Mouse (Mus musculus): ENCODE measurements at regions not wholly inside any gene's neighbourhood (a gene's known extent, or its start where the extent isn't known, plus 50 kb on each side); places are given as distances from the start of the nearest gene placed in this dataset.

- no peaks in the 10 kb centered on the region for H3K4me1 ChIP-seq (ENCODE audit: control insufficient read depth, insufficient read depth, low read length)
- H3K27ac ChIP-seq (ENCODE audit: insufficient read depth, low read length) = no peak overlapping the region
- 73% methylated on average over 4 of the region's 4 CpGs for WGBS
- H3K4me3 ChIP-seq (replicated peaks; ENCODE audit: insufficient read depth, low read depth, low read length) = no peak overlapping the region
- no peak for TF ChIP-seq CTCF (IDR thresholded peaks at IDR 0.05; ENCODE audit: borderline replicate concordance, insufficient read depth, low read depth, low read length)
- peaks cover 1% of the 10 kb centered on the region; the same call in 1 of the 2 replicates for H3K27me3 ChIP-seq (ENCODE audit: control insufficient read depth, insufficient read depth, low read length)
- no peak for DNase-seq
These were observed 101.2 kb upstream of the Vwc2 start for GRCm38 (mm10) chr11:11012660-11013455.

DNA sequence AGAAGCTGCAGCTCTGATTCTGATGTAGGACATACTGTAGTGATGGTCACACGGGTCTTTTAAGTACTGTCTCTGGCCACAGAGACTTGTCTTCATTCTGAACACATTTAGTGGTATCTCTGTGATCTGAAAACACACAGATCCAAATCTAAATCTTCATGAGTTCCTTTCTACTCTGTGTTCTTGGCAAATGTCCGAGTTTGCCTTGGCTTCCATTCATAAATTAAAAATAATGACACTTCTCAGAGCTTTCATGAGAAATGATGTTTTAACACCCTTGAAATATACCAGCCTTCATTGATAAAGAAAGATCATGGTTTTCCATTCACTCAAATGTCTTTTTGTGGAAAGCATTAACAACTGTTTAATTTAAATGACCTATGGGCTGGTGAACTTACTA lies 100.4 kb upstream of the Vwc2 start:
- WGBS = 15% methylated on average over 2 of the region's 2 CpGs
- no peak for DNase-seq
- Histone ChIP-seq H3K27me3 (ENCODE audit: control insufficient read depth, insufficient read depth, low read length) (peaks cover 1% of the 10 kb centered on the region; the same call in 1 of the 2 replicates), H3K27ac (ENCODE audit: insufficient read depth, low read length) (no peak overlapping the region), H3K4me3 (replicated peaks; ENCODE audit: insufficient read depth, low read depth, low read length) (no peak overlapping the region), H3K4me1 (ENCODE audit: control insufficient read depth, insufficient read depth, low read length) (no peaks in the 10 kb centered on the region)
- TF ChIP-seq CTCF (IDR thresholded peaks at IDR 0.05; ENCODE audit: borderline replicate concordance, insufficient read depth, low read depth, low read length) (no peak), POLR2A (IDR thresholded peaks at IDR 0.05; ENCODE audit: borderline replicate concordance, insufficient read depth, low read length) (no peak)

DNA sequence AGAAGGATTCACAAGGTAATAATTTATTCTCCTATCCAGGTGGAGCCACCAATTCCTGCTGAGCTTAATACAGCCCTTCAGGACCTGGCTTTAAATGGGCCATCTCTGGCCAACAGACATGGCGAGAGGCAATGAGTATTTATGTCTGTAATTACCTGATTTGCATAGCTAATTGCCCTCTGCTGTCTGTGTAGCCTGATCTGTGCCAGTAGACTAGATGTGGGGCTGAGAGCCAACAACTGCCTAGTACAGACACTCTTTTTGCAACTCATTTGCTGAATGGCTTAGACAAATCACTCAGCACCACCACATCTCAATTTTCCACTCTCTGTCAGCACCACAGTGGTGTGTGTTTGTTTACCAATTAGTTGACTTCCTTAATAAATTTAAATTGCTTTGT lies 99.9 kb upstream of the Vwc2 start:
- WGBS = 8% methylated on average over 1 of the region's 1 CpGs
- TF ChIP-seq POLR2A (IDR thresholded peaks at IDR 0.05; ENCODE audit: borderline replicate concordance, insufficient read depth, low read length) (no peak), CTCF (IDR thresholded peaks at IDR 0.05; ENCODE audit: borderline replicate concordance, insufficient read depth, low read depth, low read length) (no peak)
- Histone ChIP-seq H3K4me1 (ENCODE audit: control insufficient read depth, insufficient read depth, low read length) (no peaks in the 10 kb centered on the region), H3K4me3 (replicated peaks; ENCODE audit: insufficient read depth, low read depth, low read length) (no peak overlapping the region), H3K27me3 (ENCODE audit: control insufficient read depth, insufficient read depth, low read length) (peaks cover 1% of the 10 kb centered on the region; the same call in 1 of the 2 replicates), H3K27ac (ENCODE audit: insufficient read depth, low read length) (no peak overlapping the region)
- peak; percentile 6 to 29 for DNase-seq

DNA sequence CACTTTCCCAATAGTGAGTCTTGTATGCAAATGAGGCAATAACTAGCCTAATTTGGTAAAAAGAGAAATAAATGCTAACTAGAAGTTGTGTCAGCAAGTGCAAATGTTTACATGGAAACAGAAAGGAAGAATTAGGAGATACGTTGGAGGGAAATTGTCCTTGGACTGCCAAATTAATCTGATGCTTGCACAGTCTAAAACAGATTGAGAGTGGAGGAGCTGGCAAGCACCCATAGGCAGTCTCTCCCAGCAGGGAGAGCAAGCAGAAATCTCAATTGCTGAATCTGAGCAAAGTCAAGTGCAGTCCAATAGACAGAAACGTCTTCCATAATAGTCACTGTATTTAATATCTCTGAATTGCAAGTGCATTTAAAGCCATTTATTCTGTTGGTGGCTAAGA lies 99.5 kb upstream of the Vwc2 start:
- TF ChIP-seq CTCF (IDR thresholded peaks at IDR 0.05; ENCODE audit: borderline replicate concordance, insufficient read depth, low read depth, low read length) = no peak
- no peak for TF ChIP-seq POLR2A (IDR thresholded peaks at IDR 0.05; ENCODE audit: borderline replicate concordance, insufficient read depth, low read length)
- 3% methylated on average over 2 of the region's 2 CpGs for WGBS
- DNase-seq = no peak
- Histone ChIP-seq H3K27me3 (ENCODE audit: control insufficient read depth, insufficient read depth, low read length) (peaks cover 1% of the 10 kb centered on the region; the same call in 1 of the 2 replicates), H3K27ac (ENCODE audit: insufficient read depth, low read length) (no peak overlapping the region), H3K4me1 (ENCODE audit: control insufficient read depth, insufficient read depth, low read length) (no peaks in the 10 kb centered on the region), H3K4me3 (replicated peaks; ENCODE audit: insufficient read depth, low read depth, low read length) (no peak overlapping the region)

GRCm38 (mm10) chr11:11028849-11029248 lies 85.2 kb upstream of the Vwc2 start:
- TF ChIP-seq CTCF (IDR thresholded peaks at IDR 0.05; ENCODE audit: borderline replicate concordance, insufficient read depth, low read depth, low read length) = no peak
- Histone ChIP-seq H3K27ac (ENCODE audit: insufficient read depth, low read length) (no peak overlapping the region), H3K27me3 (ENCODE audit: control insufficient read depth, insufficient read depth, low read length) (no peaks in the 10 kb centered on the region), H3K4me3 (replicated peaks; ENCODE audit: insufficient read depth, low read depth, low read length) (no peak overlapping the region), H3K4me1 (ENCODE audit: control insufficient read depth, insufficient read depth, low read length) (no peaks in the 10 kb centered on the region)
- no peak for DNase-seq
